Mouse (Mus musculus) kidney, adult 8-10 months (tissue): ENCODE data around the gene Lmln.
"Not testable (repeated sequence)": the region's sequence is repeated elsewhere in the genome, so short reads cannot be mapped to it uniquely, and the experiment has no call there.

Experiments used
- DNase-seq, 2 experiments: peaks; one replicate each; pipeline ENCODE4 v3.0.0; 2022

The Lmln gene

DNA sequence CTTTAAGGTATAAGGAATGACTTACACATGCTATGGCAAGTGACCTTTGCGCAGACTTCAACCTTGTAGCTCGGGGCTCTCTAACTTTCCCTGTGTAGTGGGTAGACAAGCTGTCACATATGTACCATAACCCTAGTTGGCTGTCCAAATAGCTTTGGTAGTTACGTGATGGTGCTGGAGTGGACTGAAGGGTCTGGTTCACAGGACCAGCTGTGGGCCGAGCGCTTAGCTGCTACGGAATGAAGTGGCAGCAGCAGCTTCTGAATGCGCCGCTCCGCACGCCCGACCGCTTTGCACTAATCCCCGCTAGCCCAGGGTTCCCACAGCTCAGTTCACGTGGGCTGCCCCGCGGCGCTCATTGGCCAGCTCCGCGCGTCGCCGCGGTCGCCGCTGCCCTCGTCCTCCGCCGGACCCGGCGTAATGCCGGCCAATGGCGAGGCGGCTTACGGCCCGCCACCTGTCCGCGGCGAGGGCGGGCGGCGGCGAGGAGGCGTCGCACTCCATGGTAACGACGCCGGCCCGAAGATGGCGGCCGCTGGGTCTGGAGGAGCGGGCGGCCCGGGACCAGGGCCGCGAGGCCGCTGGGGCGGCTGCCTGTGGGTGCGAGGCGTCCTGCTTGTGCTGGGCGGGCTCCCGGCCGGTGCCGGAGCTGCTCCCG lies at the start of gene Lmln:
Gene Lmln (plus strand): TSS at position 498 of the 658 bp plus-strand sequence.
- DNase-seq: peak; percentile 90 to 91

DNA sequence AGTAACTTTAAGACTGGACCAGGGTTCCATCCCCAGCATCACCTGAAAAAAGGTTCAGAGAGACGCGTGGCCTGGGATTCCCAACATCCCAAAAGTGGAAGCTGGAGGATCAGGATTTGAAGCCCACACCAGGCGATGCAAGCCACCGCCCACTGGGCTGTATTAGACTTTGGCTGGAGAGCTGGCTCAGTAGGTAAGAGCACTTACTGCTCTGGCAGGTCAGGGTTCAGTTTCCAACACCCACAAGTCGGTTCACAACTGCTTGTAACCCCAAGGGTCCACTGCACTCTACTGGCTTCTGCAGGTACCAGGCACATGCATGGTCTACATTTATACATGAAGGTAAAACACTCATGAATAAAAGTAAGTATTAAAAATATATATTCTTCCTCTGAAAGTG lies 48.5 kb upstream of the Lmln start:
- DNase-seq: peak; percentile 31 to 49

DNA sequence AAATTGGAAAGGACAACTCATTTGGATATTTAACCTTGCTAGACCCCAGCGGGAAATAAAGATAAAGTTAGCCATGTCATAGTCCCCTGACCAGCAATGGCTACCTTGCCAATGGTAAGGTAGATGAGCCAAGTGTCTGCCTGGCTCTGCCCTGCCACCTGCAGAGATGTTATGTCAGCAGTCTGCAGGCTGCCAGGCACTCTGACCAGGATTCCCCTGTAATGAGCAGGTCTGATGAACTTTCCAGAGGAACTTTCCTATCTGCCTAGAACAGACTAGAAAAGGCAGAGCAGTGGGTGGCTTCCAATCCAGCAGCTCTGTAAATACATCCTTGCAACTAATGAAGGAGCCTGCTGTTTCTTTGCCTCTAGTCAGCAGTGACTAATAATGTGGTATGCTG lies 47.4 kb upstream of the Lmln start:
- peak; percentile 58 to 61 for DNase-seq

DNA sequence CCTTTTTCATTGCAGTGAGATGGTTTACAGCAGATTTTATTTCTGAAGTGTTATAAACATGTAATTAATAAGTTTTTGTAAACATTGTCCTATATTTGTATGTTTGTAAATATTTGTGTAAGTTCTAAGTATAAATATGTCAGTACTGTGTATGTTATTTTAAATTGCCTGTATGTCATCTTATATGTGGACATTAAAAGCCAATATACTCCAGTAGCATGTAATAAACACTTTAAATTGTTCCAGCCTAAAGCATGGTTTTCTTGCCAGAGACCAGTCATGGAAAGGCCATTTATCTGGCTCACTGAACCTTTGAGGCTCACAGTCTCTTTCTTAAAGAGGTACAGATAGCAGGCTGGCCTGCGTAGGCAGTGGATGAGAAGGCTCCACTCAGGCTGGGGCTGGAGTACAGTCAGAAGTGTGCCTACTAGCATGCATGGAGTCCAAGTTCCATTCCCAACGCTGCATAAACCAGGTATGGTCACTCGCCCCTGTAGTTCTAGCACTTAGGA lies 46.9 kb upstream of the Lmln start:
- no peak for DNase-seq

GRCm38 (mm10) chr16:33015986-33016385 lies 46.3 kb upstream of the Lmln start:
- no peak for DNase-seq

- DNase-seq: no peak
Measured at GRCm38 (mm10) chr16:33017677-33018349, 44.5 kb upstream of the Lmln start.

- DNase-seq: peak; percentile 68 to 73
Measured at GRCm38 (mm10) chr16:33019117-33019770, 43.1 kb upstream of the Lmln start.

DNA sequence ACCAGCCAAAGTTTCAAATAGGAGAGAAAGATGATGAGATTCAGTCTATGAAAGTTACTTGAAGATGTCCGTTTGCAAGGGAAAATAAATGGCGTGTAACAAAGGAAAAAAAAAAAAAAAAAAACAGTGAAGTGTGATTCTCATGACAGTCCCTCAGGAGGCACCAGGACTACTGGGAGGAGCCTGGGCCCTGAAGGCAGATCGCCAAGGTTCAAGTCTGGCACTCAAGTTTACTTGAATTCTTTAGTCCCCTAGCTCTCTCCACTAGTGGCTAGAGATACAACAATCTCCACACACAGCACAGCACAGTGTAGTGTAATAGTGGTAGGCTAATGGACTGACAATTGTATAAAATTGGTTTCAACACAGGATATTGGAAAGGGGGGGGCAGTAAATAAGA lies 40.9 kb upstream of the Lmln start:
- peak; percentile 35 to 62 for DNase-seq

GRCm38 (mm10) chr16:33023750-33024149 lies 38.6 kb upstream of the Lmln start:
- peak; percentile 84 to 92 for DNase-seq

DNA sequence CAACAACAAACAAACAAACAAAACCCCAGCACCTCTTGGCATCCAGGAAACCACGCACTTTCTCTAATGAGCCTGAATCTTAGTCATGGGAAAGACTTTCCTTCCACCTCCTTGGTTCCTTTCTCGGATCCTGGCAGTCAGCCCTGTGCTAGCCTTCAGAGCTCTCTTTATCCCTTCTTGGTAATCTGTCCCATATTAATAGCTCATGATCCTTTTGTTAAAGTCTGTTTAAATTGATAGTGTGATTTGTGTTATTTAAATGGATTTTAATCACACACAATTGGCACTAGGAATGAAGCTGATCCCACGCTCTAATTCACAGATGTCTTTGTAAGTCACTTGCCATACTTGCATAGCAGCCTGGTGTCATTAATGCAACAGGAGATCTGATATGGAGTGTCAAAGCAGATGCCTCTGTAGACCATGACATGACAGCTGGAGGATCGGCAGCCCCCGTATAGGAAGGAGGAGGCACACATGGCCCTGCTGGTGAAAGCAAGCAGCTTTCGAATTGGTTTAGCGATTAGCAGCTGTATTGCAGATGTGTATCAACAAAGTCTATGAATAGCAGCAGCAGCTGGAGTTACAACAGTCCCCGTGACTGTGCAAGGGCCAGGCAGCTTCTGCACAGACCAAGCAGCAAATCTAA lies 37.7 kb upstream of the Lmln start:
- no peak for DNase-seq

DNA sequence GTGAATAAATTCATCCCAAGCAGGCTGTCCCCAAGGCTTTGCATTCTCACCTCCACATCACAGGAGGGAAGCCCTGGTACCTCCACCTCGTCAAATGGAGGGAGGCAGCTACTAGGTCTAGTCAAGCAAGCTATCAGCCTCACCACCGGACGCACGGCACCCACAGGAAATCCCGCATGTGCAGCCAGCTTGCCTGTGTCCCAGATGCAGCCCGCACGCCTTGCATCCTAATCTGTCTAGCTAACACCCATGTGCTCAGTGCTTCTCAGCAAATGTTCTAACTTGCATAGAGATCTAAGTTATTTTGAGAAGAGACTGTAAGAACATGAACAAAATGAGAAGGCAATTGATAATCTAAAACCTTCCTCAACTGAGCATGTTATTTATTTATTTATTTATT lies 36.0 kb upstream of the Lmln start:
- DNase-seq: no peak

GRCm38 (mm10) chr16:33036006-33036405 lies 26.3 kb upstream of the Lmln start:
- DNase-seq: no peak

DNA sequence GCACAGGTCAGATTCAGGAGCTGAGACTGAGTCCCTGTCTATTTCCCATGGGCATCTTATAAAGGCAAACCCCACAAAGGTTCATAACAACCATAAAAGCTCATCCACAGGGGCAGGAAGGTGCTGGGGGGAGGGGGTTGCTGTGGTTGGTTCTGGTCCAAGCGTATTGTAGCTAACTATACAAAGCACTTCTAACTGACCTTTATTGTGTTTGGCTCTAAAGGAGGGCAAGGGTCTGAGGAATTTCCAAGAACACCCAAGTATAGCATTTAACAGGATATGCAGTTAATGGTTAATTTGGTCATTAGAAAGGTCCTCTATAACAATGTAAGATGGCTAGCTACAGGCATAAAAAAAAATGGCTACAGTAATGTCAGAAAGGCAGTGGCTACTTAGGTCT lies 19.6 kb upstream of the Lmln start:
- DNase-seq: no peak

DNA sequence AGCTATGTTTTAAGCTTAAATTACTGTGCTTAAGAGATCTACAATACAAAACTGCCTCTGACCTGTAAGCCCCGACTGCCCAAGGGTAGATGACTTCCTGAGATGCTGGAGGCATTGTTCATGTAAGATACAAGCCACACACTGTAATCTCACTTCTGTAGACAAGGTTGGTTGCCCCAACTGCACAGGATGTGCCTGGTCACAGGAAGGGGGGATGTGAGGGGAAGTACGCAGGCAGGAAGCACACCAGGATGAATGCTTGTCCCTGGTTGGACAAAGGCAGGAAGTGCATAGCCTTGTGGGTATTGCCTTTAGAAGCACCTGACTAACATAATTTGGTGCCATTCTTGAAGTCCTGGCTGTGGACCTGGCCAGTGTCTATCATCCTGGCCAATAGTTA lies 19.1 kb upstream of the Lmln start:
- DNase-seq: no peak

DNA sequence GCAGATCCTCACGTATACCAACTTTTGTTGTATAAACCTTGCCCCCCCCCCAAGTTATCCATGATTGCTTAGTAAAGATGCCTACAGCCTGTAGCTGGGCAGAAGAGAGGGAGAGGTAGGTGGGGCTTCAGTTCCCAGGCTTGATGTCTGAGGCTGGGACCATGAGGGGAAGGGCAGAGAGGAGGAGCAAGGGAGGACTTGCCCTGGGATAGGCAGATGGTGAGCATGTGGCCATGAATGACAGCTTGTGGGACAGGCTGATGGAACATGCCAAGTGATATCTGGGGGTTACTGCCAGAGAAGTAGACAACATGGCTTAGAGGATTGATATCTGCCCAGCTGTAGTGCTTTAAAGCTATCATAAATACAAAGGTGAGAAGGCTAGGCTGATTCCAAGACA lies 14.3 kb upstream of the Lmln start:
- DNase-seq: no peak

- DNase-seq: no peak
Measured at GRCm38 (mm10) chr16:33048686-33049085, 13.6 kb upstream of the Lmln start.

GRCm38 (mm10) chr16:33049809-33050208 lies 12.5 kb upstream of the Lmln start:
- no peak for DNase-seq

GRCm38 (mm10) chr16:33053141-33053540 lies 9.2 kb upstream of the Lmln start:
- no peak for DNase-seq

- not testable (repeated sequence) for DNase-seq
Measured at GRCm38 (mm10) chr16:33054927-33055326, 7.4 kb upstream of the Lmln start.

DNA sequence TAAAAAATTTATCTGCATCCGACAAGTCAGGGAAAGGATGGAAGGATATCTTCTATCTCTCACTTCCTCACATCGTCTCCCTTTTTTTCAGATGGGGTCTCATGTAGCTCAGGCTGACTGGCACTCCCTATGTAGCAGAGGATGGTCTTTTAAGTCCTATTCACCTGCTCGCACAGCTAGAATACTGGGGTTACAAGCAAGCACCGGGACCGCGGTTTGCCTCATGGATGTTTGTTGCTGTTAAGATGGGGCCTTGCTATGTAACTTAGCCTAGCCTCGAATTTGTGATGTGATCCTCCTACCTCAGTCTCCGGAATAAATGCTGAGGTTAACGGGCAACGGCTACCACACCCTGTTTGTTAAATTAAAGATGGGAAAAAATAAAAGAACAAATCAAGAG lies 6.7 kb upstream of the Lmln start:
- DNase-seq: peak; percentile 23 to 25

GRCm38 (mm10) chr16:33056095-33056785 lies 6.1 kb upstream of the Lmln start, which contains the start of the genes Iqcg and Rpl35a:
Gene Iqcg (minus strand): TSS chr16:33056218.
Gene Rpl35a (plus strand): TSS chr16:33056453.
- DNase-seq: peak; percentile 84 to 91

DNA sequence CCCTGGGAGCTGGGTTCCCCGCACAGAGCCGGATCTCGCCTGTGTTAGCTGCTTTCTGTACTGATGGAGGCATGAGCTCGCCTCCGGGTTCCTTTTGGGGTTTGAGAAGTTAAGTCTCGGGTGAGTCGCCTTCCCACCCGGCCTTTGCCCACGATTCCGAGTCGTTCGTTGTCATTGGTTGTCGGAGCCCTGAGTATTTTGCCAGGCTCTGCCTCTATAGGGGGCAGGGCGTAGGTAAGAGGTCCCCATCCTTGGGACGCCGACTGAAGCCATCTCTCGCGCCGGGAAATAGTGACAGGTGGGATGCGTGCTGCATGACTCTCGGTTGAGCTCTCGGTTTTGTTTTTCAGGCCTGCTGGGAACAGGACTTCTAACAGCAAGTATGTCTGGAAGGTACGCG lies 5.5 kb upstream of the Lmln start:
- DNase-seq: peak in 1 of 2 experiments; percentile 29

DNA sequence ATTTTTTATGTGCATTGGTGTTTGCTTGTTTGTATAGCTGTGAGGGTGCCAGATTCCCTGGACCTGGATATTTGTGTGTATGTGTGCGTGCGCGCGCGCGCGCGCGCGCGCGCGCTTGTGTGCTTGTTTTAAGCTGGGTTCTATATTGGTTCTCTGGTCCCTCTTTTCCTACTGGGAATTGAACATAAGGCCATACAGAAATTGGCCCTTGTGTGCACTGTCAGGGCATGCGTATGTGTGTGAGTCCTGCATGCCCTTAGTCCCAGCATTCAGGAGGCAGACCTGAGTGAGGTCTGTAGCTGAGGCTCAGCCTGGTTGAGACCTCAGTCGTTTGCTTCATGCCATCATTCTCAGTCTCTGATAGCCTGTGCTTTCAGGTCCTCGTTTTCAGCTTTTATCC lies 4.3 kb upstream of the Lmln start:
- no peak for DNase-seq
